Mouse (Mus musculus) thymus, postnatal 4 days (tissue): Measurements from ENCODE around the gene Plekhm3.

ENCODE experiments used
- DNase-seq: peaks from one replicate; pipeline ENCODE4 v3.0.0; 2021

The Plekhm3 gene

DNA sequence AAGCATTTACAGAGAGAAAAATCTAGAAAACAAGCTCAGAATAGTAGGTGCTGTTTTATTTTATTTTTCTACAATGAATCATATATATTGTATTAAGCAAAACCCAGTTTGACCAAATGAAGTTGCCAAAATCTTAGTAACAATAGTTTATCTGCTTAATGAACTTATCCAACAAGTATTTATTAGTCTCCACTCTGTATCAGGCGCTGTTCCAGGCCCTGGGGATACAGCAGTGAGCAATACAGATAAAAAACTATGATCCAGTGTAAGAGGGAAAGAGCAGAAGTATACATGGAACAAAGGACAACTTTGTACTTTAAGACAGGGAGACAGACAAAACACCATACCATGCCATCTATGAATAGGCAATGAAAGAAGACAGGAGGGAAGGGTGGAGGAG lies 81.5 kb downstream of the Plekhm3 start:
- DNase-seq, result no peak

DNA sequence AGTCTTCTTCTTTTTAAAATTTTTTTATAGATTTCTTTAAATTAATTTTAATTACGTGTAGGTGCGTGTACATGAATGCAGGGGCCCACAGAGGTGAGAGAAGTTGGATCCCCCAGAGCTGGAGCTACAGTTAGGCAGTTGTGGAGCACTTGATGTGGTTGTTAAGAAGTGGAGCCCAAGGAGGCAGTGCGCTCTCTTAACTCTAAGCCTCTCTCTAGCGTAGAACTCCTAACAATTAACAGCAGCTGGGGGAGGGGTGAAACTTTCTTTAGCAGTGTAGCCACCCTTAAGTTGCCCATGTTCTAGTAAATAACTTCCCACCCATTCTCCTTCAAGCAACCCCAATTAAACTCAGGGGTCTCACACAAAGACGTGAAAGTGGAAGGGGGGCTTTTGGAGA lies 84.7 kb downstream of the Plekhm3 start:
- DNase-seq, result peak; percentile 45

DNA sequence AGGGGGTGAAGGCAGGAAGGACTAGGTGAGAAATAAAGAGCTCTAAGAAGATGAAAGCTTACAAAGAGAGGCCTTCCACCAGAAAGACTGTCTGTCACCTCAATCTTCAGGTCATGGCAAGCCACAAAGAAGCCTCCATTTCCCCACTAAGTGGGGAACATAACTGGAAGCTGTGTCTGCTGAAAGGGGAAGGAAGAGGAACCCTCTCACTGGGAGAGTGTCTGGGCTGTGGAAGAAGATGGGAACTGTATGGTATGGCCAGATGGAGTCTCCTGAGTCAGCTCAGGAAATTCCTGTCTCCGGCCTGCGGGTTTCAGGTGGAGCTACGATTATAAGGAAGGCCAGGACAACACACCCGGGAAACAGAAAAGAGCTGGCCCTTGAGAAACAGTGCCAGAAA lies 88.9 kb downstream of the Plekhm3 start:
- DNase-seq, result peak; percentile 10

DNA sequence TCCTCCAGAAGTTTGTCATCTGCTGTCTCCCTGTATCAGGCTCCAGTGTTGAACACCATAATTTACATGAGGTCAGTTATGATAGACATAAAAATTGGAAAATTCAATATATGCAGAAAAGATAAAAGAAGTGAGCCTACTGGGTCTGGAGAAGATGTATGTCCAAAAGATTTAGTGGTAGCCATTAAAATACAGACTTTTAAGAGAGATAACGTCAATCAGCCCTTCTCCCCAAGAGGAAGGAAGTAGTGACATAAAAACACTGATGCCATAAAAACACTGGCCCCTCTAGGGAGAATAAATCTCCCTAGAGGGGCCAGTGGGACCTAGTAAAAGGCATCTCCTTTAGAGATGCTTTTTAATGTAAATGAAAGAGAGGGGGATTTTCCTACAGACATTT lies 90.5 kb downstream of the Plekhm3 start:
- DNase-seq, result no peak

DNA sequence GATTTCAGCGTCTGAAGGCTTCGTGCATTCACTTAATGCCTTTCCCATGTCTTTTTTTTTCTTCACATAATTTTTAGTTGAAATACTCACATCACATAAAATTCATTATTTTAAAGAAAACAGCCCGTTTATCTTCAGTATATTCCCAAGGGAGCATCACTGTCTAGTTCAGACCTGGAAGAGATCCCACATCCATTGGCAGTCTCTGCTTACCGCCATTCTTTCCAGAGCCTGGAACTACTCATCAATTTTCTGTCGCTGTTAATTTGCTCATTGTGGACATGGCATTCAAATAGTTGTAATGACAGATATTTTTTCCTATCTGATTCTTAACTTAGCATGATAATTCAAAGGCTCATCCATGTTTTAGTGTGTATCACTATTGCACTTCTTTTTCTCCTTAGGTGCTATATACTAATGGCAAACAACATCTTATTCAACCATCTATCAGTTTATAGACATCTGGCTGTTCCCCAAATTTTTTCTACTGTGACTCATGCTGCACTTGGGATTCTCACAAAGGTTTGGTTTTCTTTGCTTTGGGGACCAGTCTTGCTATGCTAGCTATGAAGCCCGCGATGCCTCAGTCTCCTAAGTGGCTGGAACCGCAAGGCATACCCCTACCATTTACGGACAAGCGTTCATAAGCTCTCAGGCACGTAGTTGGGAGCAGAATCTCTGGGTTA lies 96.2 kb downstream of the Plekhm3 start:
- no peak for DNase-seq

DNA sequence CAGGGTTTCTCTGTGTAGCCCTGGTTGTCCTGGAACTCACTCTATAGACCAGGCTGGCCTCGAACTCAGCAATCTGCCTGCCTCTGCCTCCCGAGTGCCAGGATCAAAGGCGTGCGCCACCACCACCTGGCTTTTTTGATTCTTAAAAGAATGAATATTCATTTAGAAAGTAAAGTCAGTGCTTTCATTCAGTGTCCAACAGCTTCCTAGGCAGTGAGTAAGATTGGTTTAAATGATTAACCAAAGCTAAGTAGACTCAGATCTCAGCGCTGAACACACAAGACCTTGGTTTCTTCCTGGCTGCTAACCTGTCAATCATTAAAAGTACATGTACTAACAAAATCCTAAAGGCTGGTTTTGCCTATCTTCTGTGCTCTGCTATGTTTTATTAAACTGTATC lies 96.8 kb downstream of the Plekhm3 start:
- DNase-seq, result no peak

DNA sequence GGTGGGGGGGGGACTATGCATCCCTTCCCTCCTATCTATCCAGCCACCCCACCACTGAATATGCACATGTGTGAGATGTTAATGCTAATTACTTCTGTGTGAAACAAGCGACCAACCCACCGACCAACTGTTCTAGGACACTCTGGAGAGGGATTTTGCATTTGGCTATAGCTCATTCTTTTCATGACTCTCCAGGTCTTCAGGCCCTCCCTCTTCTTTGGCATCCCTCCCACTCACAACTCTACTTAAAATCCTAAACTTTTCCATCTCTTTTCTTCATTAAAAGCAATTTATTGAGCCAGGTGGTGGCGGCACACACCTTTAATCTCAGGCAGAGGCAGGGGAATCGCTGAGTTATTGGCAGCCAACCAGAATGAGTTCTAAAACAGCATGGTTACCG lies 101.8 kb downstream of the Plekhm3 start:
- DNase-seq, result no peak

DNA sequence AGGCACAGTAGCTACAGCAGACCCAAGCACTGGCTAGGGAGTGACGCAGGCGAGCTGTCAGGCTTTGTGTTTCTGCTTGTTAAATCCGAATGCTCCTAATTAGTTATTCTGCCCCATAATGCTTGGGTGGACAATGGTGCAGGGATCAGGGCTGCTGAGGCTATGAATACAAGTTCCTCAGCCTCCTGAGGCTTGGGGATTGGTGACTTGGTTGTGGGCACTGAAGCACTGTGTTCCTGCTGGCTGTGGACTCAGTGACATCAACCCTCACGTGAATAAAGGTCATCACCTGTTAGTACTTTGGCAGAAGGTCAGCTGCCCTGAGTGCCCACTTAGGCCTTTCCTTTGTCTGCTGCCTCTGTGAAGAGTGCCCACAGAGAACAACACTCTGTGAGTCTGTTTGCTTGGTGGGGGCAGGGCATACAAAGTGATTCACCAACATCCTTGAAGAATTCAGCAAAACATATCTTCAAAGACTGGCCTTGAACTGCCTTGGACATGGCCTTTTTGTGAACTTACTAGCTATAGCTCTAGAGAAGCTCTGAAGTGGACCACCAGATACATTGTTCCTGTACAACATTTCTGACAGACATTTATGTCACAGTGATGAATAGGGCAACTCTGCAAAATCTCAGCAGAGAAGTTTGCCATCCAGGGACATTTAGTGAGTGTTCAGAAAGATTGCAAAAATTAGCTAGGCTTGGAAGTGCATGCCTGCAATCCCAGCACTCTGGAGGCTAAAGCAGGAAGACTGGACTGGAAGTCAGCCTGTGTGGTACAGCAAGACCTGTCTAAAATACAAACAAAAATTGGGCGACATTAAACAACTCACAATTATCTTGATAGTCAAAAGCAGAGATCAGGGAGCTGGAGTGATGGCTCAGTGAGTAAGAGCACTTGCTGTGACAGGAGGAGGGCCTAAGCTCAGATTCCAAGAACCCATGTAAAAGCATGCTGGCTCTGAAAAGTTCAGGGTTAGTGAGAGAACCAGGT lies 102.6 kb downstream of the Plekhm3 start:
- no peak for DNase-seq

DNA sequence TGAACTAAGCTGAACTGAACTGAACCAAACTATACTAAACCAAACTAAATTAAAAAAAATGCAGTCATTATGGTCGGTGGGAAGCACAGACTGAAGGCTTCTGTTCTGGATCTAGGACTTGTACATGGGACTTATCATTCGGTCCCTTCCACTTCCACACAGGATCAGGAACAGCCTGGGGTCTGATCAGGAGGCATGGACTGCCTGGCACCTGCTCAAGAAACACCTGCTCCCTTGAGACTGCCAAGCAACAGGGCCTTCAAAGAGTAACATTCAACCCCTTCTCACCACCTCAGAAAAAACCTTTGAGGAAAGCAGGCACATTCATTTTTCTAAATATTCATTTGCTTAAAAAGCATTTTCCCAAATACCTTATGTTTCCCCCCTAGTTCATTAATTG lies 103.4 kb downstream of the Plekhm3 start:
- DNase-seq, result no peak

DNA sequence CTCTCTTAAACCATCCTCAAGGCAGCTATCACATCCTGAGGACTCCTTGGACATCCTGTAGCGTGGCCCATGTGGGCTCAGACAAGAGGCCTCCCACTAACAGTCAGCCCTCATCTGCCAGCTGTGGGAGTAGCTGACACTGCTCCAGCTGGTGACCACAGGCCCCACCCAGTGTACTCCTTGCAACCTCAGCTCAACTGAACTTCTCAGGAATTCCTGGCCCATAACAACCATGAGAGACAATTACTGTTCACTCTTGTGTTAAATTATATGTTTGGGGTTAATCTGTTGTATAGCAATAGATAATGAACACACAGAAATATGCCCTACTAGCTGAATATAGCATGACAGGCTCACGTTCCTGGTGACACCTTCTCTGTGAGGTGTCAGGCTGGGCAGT lies 104.4 kb downstream of the Plekhm3 start:
- peak; percentile 16 for DNase-seq

DNA sequence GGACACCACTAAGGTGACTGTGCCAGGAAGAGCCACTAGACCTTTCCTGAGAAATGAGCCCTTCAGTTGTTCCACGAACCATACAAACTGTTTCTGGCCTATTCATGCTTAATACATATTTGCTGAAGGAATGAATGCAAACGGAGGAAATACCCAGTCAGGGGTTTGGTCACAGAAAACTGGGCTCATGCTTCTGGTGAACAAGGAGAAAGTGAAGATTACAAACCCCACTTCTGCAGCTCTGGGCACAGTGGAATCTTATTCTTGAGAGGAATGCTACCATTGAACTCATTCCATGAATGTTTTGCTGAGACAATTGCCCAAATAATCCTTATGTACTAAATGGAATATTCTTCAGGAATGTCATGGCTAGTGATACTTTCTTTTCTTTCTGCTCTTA lies 106.3 kb downstream of the Plekhm3 start:
- no peak for DNase-seq

DNA sequence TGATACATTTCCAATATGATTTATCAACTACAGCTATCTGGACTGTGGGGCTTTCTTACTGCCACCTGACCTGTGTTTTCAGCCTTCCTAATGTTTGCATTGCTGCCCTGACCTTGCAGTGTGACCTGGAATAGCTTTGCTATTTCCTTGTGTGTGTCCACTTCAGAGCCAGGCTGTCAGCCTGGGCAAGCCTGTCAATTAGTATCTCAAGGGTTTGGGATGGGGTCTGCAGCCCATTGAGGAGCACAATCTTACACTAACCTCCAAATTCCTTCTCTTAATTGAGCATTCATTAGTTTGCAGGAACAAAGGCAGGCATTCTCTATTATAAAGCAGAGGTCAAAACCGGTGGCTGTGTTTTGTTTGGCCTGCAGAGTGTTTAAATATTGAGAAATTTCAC lies 107.6 kb downstream of the Plekhm3 start:
- DNase-seq, result no peak

DNA sequence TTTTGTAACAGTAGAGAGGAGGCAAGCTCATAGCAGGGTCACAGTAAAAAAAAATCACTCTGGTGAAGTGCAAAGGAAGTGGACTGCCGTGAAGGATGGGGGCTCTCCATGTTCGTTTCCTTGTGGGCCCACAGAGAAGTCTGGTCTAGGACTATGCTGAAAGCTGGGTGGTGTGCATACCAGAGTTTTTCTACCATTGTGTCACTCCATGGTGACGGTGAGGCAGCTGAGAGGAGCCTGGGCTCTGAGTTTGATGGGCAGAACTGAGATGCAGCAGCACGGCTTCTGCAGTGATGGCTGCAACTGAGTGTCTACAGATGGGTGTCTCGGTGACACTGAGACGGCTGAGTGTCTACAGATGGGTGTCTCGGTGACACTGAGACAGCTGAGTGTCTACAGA lies 108.5 kb downstream of the Plekhm3 start:
- DNase-seq, result no peak

DNA sequence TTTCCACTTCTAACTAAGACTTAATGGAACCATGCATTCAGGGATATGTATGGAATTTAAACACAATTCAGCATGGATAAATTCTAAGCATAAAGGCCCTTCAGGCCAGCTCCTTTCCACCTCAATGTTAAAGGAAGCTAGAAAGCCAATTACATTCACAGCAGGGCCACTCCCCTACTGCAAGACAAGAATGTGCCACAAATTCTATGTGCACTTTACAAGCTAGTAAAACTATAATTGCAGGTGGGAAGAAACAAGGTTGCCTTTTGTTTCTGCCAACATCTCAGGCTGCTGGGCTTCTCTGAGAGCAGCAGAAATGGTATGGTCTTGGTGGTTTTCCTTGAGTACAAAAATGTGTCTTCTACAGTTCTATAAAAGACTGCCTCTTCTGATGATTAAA lies 109.1 kb downstream of the Plekhm3 start:
- no peak for DNase-seq

DNA sequence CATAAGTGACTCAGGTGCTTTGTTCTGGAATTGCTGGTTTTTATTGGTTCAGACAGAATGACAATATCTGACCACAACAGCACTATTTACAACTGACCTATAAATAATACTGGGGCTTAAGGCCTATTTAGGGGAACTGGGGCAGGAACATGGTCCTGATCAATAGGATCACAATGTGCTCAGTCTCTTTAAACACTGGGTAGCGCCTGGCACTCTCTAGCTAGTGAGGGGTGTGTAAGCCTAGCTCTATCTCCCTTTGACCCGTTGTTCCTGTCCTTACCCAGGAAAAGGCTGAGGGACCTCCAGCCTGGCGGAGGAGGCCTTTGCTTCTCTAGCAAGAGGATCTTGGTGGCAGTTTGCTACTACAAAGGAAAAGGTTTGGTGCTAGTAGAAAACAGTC lies 111.6 kb downstream of the Plekhm3 start:
- no peak for DNase-seq

DNA sequence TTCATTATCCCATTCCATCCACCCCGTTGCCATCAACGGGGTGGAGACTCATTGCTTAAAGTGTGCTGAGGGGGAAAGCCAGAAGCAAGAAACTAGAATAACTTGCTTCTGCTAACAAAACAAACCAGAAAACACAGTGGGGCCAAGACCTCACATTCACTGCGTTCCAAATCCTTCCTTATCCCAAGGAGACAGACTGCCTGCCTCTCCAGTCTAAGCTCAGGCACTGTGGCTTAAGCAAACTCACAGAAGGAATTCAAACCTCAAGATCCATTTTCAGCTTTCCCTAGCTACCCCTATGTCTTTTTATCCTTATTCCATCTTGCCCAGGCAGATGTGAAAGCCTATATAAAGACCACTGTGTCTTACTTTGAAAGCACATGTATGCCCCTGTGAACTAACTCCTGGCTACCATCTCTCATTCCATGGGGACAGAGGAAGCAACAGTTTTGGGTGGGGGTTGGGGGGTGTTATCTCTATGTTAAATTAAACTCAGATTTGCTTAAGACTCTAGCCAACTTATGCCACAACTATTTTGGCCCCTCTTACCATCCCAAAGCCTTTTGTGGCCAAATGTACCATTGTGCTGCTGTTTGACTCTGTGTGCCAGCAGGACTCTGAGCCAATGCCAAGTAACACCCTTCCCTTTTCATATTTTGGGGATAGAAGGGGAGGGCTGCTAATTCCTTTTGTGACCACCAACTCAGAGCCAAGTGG lies 112.6 kb downstream of the Plekhm3 start:
- no peak for DNase-seq

DNA sequence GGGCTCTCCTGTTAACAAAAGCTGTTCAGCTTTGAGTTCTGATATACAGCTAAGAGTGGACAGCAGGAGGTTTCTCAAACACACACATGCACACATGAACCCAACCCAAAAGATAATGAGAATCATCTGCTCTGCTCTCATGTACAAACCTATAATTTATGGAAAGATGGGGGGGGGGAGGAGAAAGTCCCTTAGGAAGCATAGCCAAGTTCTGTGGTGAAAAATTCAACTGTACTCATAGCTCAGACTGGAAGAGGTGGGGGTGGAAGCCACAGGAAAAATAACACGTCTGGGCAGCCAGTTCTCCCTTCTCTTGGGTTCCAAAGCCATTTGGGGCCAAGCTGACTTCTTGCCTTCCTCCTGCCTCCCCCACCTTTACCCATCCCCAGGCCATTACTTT lies 115.7 kb downstream of the Plekhm3 start:
- DNase-seq, result no peak

DNA sequence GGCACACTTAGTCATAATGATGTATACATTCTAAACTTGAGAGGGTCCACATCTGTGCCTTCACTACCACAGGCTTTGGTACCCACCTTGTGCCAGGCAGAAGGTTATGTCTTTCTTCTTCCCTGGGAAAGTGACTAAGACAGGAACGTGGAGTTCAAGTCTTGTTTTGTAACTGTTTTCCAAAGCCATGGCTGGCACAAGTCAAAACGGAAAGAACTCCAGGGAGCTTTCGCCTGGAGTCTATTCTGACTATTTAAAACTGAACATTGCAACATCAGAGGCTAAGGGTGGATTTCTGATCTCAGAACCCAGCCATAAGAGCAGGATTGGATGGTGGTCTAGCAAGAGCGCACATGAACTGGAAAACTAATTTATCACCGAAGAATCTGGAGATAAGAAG lies 120.0 kb downstream of the Plekhm3 start:
- DNase-seq, result no peak

DNA sequence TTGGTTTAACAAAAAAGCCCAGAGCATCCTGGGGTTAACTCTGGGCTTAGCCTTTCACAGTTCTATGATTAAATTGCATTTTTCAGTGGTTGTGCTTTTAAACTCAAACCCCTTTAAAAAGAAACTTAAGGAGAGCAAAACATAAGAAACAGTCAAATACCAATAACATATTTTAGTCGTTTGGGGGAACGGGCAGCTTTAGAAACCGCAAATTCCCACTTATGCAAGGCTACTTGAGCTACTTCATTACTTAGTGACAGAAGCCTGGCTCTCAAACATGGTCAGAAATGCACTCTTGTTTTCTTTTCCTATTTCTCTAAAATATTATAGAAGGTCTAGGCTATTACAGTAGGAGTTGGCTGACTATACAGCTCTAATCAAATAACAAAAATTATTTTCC lies 120.5 kb downstream of the Plekhm3 start:
- no peak for DNase-seq

DNA sequence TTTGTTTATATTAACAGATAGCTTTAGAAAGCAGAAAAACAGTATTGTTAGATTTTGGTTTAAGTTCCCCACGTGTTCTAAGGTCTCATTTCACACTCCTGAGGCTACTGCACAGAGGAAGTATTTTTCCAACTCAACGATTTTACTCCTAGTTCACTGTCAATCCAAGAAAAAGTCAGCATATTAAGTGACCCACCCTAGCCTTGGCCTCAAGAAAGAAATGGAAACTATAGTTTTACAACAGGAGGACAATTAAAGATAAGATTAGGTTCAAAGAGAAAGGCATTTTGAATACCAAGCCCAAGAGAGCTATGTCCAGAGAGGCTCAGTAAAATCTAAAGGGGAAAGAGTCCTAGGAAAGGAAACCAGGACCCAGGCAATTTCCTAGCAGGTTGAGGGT lies 125.1 kb downstream of the Plekhm3 start:
- no peak for DNase-seq

DNA sequence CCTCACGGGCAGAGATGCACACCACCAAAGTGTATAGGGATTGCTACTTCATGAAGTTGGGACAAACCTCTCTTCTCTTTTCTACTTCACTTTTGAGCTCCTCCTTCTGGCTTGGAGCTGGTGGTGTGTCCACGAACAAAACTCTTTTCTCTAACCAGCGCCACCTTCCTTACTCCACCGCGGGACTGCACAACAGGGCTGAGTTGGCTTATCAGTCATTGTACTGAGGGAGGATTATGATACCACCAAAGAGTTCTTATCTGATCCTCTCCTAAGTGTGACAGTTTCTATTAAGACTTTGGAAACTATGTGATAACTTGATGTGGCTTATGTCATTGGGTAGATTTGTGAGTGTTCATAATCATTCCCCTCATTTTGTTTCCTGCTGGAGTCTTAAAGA lies 129.2 kb downstream of the Plekhm3 start:
- DNase-seq, result no peak

DNA sequence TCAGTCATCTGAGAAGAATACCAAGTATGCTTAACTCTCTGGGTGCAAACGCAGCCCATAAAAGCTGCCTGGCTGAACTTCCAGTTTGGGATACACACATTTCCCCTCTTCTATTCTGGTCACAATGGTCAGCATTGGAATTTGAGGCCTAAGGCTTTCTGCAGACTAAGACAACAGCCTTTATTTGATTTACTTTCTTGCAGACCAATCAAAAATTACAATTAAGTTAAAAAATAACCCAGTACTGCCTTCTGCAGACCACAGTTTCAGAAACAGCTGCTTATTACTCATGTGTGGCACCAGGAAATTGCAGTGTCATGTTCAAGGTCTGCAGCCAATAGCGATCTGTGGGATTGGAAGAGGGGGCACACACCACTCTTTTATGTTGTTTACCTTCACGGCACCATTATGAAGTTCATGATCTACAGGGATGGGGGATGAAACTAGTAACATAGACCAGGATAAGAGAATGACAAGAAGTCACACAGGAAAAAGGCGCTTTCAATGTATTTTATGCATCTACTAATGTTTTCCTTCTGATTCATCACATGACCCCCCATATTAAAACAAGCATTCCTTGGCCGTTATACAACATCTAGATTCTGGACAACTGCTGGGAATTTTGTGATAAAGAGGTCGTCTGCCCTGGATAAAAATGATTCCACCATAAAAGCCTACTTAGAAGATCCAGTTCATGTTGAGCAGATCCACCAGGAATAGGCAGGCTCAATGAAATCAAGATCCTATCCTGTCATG lies 130.1 kb downstream of the Plekhm3 start:
- DNase-seq, result no peak

DNA sequence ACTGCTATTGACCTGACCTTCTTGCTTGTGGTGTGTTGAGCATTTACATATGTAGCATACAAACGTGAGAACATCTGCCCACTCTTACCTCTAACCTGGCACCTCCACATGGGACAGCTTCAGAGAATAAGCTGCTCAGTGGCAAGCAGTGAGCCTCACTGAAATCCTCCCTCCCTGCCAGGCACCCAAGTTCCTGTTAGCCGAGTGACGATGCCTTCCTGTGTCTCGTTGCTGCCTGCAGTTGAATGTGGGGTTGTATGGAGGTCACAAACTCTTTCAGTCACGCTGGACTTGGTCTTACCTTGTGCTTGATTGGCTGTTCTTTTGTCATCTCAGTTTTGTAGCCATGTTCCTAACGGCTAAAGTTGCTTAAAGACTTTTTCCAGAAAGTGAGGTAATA lies 133.1 kb downstream of the Plekhm3 start:
- DNase-seq, result peak; percentile 46
